Mouse (Mus musculus): ENCODE measurements around the gene Tcf7l2. TPM values are rescaled to one million over a fixed set of nuclear protein-coding genes. Genes with fewer than 3 reads are reported as not detected.

Gene Tcf7l2
- total RNA-seq, 2 experiments from 2014 or later, result 0.61 to 8.4 TPM

DNA sequence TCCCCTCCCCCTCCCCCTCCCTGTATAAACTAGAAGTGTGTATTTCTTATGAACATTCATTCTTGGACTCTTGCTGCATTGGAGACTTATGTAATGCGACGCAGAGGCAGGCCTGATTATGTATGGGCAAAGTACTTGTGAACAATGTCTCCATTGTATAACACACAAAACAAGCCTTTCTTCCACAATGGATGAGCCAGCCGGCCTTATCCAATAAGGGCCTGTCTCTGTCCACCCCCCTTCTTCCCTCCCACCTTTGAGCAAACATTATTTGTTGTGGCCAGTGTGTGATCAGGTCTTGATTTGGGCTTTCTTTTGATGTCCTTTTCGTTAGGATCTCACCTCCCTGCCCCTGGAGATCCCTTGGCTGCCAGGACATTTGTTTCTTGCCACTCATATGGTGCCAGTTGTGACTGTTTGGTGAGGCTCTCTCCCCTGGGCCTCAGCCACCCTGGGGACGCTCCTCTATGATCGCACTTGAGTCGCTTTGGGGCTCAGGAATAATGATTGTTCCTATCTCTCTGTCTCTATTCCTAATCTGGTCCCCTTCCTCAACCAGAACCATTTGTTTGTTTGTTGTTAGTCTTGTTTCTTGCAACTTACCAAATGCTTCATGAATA is 46.8 kb downstream of the Tcf7l2 start:
- ATAC-seq (replicated peaks; ENCODE audit: low FRiP score, poor library complexity, severe bottlenecking), result no peak

DNA sequence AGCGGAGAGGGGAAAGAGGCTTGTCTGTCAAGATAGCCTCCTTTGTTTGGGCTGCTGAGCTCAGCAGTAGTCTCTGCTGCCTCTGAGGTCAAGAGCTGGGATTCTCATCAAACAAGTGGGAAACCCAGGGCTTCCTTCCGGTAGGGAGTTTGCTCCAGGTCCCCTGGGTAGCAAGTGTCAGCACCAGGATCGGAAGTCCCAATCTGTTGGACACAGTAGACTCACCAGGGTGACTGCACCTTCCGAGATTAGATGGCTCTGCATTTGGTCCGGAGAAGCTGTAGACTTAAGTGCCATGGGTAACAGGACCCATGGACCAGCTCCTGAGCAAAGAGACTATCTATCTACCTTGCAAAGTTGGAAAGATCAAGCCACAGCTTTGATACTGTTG is 47.3 kb downstream of the Tcf7l2 start:
- ATAC-seq (replicated peaks; ENCODE audit: low FRiP score, poor library complexity, severe bottlenecking), result no peak

DNA sequence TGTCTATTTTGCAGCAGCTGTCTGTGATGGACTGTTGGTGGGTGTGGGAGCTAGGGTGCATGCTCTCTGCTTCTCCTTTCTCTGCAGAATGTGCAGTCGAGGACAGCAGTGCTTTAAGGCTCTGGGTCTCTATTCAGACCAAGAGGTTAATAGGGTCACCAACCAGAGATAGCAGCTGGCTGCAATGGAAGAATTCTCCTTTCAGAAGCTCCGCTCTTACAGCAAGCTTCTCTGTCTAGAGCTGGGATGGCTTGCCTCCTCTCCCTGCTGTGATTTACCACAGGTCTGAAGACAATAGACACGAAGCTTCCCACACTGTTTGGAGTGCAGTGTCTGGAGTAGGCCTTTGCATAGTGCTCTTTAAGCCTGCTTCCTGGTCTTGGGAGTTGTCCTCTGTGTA is 48.2 kb downstream of the Tcf7l2 start:
- no peak for ATAC-seq (replicated peaks; ENCODE audit: low FRiP score, poor library complexity, severe bottlenecking)

DNA sequence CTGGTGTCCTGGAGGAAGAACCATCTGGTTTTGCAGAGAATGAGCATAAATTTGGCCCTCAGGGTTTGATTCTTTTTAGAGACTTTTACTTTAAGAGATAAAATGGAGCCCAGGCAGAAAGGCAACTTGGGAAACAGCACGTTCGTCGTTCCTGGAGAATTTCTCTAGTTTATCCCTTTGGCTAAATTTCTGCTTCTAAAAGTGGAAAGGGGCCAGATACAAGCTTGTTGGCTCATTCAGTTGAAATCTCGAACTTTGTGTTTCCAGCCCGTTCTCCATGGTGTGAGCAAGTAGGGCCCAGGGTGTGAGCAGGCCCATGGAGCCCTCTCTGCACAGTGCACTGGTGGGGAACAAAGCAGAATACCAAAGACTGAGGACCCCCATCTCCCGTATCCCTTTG is 49.7 kb downstream of the Tcf7l2 start:
- no peak for ATAC-seq (replicated peaks; ENCODE audit: low FRiP score, poor library complexity, severe bottlenecking)

DNA sequence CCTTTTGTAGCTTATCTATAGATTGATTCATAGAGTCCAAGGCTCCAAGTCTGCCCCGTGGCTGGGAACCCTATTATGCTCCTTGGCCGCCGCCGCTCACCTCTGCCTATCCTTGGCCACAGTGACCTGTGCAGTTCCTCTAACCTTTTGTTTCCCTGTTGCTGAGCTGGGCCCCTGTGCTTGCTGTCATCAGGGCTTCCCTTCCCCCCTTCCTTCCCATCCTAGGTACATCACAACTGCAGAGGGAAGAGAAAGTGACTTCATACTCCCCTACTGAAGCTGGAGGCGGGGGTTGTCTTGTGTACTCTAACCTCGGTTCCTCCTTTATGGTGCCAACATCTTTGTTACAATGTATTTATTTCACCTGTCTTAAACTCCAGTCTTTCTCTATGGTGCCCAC is 50.3 kb downstream of the Tcf7l2 start:
- no peak for ATAC-seq (replicated peaks; ENCODE audit: low FRiP score, poor library complexity, severe bottlenecking)

DNA sequence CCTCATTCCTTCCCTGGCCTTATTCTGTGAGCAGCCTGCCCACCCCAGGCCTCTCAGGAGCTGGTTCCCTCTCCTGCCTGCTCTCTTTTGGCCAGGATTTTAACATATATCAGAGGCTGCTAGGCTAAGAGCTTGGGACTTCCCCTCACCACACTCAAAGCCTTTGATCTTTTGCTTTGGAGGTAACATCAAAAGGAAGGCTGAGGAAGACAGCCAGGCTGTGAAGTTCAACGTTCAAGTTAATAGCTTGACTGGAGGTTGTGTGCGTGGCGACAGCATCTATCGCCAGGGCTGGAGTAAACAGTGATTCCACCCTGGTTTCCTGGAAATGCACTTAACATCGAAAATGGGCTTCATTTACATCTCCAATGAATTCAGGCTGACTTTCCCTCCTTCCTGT is 51.0 kb downstream of the Tcf7l2 start:
- ATAC-seq (replicated peaks; ENCODE audit: low FRiP score, poor library complexity, severe bottlenecking), result no peak

DNA sequence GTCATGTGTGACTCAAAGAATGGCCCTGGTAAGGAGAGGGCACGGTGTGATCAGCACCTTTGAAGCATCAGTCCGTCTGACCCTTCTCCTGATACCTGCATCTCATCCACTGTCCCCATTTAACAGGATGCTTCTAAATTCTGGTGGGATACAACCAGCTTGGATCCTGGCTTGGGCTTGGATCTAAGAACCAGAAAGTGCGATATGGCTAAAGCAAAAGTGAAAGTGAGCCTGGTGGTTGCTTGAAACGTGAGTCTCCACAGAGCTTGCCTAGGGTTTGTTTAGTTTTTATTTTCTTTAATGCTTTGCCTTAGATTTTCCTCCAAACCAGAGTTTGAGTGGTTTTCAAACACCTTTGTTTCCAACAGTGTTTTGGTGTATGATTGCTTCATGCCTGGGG is 51.4 kb downstream of the Tcf7l2 start:
- ATAC-seq (replicated peaks; ENCODE audit: low FRiP score, poor library complexity, severe bottlenecking), result no peak

DNA sequence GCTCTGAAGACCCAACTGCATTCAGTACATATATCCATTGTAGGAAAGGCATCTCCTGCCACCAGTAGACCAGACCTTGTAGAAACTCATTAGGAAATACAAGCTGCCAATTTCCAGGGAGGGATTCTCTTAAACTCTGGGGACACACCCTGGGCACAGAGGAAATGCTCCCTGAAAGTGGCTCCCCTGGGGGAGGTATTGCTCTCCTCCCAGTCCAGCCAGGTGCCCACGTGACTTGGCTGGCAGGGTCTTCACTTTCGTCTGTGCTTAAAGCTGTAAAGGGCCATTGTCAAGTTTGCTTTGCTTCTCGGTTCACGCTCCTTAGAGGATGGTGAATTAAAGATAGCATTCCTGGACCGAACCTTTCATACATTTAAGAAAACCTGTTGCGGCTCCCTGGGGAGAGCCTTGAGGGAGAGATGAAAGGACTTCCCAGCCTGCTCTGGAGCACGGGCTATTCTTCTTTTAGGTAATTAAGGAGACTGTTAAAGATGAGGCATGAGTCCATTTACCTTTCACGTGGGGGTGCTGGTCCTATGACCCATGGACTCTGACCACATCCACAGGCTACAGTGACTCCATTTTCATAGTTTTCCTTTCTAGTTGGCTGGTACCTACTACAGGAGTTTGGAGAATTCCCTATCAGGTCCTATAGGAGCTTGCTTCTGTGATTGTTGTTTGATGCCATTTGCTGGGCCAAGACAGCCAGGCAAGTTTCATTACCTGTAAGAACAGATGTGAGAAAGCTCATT is 52.8 kb downstream of the Tcf7l2 start:
- ATAC-seq (replicated peaks; ENCODE audit: low FRiP score, poor library complexity, severe bottlenecking), result no peak

DNA sequence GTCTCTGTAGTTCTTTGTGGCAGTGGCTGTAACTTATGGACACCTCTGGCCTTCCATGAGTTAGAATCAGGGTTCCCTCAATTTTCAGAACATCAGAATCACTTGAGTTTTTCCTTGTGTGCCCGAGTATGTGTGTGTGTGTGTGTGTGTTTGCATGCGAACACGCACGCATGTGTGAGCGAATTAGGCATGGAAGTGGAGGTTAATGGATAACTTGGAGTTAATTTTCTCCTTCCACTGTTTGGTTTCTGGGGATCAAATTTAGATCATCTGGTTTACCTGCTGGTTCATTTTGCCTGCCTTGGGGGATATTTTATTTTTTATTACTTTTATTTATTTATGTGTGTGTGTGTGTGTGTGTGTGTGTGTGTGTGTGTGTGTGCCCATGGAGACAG is 53.3 kb downstream of the Tcf7l2 start:
- ATAC-seq (replicated peaks; ENCODE audit: low FRiP score, poor library complexity, severe bottlenecking), result no peak

DNA sequence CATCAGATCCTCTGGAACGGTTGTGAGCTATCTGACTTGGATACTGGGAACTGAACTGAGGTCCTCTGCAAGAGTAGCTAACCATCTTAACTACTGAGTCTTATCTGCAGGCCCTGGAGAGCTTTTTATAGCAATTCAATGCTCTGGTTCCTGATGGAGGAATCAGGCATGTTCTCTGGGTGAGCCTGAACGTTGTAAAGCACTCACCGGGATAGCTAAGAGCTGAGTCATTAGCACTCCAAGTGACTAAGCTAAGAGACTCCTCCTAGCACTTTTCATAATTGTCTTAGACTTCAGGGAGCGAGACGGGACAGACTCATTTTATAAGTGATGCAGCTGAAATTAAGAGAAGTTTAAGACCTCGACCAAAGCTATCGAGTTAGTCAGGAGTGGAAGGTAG is 53.7 kb downstream of the Tcf7l2 start:
- ATAC-seq (replicated peaks; ENCODE audit: low FRiP score, poor library complexity, severe bottlenecking), result no peak

DNA sequence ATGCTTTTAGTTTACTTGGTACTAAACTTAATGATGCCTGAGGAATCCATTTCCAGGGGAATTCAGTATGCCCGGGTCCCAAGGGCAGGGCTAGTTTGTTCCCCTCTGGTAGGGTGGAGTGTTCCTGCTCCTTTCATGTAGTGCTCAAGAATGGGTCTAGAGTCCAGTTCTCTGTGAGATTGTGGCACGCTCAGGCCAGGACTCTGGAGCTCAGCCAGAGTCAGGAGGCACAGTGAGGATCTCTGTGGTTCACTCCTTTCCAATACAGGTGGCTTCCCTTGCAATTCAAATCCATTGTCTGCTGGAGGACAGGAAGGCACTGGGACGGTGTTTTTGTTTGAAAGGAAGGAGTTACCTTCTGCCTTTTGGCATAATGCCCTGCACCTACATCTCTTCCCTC is 56.2 kb downstream of the Tcf7l2 start:
- ATAC-seq (replicated peaks; ENCODE audit: low FRiP score, poor library complexity, severe bottlenecking), result no peak

DNA sequence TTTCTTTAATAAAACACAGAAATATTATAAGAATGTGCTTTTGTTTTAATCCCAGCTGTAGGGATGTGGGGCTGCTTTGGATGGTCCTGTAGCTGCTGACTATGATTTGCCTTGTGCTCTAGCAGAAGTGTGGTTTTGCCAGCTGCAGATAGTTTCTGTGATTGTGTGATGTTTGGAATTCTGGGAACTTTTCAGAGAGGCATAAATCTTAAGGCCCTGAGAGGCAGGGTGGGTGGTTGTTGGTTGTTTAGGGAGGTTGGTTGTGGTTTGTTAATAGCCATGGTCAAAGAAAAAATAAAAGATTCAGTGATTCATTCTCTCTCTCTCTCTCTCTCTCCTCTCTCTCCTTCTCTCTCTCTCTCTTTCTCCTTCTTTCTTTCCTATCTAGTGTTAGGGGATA is 57.8 kb downstream of the Tcf7l2 start:
- ATAC-seq (replicated peaks; ENCODE audit: low FRiP score, poor library complexity, severe bottlenecking), result no peak

DNA sequence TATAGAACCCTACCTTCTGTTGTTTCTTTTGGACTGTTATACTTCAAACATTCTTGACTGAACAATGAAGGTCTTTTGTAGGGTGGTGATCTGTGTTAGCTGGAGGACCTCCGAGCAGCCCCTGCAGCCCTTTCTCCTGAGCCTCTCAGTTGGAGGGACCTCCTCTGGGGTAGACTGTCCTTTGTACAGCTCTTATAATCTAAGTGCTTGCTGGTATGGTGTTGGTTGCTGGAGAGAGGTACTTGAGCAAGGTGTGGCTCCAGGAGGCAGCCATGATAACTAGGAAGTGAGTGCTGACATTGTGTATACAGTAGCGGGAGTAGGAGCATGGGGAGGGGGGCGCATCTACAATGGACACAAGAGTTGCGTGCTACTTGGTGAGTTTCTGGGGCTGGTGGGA is 58.4 kb downstream of the Tcf7l2 start:
- no peak for ATAC-seq (replicated peaks; ENCODE audit: low FRiP score, poor library complexity, severe bottlenecking)

DNA sequence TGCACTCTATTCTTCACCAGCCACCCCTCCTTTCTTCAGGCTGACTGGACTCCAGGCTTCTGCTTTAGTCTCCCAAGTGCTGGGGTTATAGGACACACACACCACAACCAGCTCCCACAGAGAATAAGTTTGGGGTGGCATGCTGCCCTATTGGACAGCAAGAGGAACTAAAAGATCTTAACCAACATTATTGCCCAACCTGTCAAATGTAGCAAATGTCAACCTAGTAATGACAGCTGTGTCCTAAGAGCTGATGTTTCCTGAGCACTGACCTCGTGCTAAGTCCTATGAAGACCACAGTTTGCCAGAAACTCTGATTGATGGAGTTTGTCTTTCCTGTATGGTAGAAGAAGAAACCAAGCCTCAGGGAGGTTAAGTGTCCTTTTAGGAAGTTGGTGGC is 61.5 kb downstream of the Tcf7l2 start:
- no peak for ATAC-seq (replicated peaks; ENCODE audit: low FRiP score, poor library complexity, severe bottlenecking)

DNA sequence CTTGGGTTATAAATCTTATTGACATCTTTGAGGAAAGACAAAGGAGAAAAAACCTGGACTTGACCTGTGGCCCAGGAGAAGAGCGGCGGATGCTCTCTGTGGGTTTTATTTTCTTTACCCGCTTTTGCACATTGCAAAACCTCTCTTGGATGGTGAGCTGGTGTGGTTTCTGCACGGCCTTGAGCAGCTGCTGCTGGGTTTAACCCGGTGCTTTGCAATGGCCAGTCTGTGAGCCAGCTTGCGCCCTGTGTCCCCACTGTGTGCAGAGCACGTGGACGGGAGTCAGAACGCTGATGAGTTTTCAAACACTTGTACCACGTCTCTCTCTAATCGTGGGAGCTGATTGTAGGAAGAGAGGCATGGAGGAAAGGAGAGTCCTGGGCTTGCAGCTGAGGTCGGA is 62.2 kb downstream of the Tcf7l2 start:
- ATAC-seq (replicated peaks; ENCODE audit: low FRiP score, poor library complexity, severe bottlenecking), result no peak

DNA sequence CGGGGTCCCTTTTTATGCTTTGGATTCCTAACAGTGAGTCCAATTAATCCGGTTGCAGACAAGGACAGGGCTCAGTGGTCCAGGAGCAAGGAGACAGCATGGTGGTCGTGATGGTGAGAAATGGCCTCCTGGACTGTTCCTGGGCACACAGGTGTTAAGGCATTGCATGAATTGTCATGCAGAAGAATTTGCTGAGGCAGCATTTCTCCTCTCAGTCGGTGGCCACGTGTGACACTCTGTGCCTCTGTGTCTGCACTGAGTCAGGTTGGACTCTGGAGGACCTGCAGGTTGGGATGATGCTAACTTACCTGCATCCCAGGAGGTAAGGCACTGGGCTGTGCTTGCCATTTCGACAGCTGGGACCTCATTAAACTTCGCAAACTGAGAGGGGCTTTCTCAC is 63.2 kb downstream of the Tcf7l2 start:
- ATAC-seq (replicated peaks; ENCODE audit: low FRiP score, poor library complexity, severe bottlenecking), result no peak

DNA sequence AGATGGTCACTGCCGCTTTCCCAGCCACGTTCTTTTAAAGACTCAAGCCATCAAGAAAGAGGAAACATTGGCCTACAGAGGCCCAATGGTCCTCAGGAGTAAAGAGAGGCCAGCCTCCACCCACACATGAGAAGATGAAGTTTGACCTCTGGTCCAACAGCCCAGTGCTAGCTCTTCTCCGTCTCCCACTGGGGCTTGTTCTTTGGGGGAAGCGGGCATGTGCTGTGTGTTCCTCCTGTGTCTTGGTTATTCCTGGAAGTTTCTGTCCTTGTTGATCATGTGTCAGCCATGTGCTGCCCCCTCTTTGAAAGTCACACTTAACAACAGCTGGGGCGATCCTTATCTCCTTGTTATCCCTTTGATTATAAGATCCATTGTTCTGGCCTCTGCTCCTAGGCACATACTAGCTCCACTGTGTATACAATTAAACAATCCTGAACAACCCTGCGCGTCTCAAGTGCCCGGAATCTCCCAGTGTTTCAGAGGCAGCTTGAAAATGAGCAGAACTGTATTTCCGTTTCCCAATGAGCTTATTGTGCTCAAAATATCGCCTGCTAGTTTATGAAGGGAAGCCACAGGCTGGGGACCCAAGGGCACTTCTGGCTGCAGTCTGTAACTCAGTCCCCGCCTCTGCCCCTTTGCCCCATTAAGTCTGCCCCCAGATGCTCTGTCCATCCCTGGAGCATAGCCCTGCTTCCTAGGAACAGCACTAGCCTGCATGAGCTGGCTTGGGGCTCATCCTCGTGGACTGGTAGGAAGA is 65.0 kb downstream of the Tcf7l2 start:
- no peak for ATAC-seq (replicated peaks; ENCODE audit: low FRiP score, poor library complexity, severe bottlenecking)

DNA sequence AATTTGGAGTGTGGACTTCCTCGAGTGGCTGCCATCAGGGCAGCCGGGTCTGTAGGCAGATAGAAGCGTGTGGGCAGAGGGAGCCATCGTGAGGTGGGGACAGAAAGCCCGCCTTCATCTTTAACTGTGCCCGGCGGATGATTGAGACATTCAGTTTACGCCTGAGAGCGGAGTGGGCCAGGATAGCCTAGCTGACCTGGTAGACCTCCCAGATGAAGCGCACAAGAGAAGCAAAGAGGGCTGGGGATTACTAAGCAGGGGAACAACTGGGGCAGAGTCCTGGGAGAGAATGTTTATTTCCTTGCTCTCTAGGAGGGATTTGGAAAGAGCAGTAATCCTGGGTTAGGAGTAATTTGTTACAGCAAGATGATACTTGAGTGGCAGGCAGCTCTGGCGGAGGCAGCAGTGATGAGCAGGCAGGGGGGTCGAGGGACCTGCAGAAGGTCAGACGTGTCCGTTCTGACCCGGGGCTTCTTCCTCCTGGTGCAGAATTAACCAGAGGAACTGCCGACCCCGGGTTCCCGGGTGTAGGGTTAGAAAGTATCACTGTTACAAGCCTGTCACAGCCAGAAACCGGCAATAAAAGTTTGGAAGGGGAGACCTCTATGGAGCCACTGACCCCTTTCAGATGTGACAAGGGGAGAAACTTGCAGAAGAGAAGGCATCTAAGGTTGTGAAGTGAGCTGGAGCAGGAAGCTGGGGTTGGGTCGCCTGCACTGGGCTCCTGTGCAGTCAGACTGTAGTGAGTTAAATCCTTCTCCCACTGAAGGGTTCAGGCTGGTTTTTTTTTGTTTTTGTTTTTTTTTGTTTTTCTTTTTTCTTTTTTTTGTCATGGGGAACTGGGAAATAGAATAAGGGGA is 65.8 kb downstream of the Tcf7l2 start:
- ATAC-seq (replicated peaks; ENCODE audit: low FRiP score, poor library complexity, severe bottlenecking), result no peak

DNA sequence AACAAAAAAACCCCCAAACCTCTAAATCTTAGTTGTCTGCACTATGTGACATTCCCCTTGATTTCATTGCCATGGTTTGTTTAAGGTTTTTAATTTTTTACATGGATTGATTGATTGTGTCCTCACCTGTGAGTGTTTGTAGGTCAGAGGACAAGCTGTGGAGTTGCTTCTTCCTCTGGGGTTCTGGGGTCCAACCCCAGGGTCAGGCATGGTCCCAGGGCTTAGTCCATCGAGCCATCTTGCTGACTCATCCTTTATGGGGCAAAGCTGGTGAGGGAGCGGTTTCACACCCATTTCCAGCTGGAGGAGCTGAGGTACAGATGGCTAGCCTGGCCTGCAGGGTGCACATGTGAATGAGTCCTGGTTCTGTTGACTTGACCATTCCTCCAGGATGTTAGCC is 66.7 kb downstream of the Tcf7l2 start:
- no peak for ATAC-seq (replicated peaks; ENCODE audit: low FRiP score, poor library complexity, severe bottlenecking)

DNA sequence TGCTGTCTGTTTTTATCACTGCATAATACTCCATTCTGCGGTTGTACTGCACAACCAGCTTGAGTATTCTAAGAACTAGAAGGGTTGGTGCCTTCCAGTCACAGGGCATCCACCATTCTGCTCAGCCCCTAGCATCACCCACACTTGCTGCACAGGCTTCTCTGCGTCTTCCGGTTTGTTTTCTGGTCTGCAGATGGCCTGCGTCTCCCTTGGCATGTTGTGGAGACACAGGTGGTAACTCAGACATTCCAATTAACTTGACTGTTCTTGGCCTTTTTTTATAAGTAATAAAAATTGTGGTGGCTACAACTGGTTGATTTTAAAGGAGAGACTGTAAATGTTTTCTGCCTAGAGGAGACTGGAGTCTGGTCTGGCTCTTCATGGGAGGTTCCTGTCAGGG is 67.9 kb downstream of the Tcf7l2 start:
- ATAC-seq (replicated peaks; ENCODE audit: low FRiP score, poor library complexity, severe bottlenecking), result no peak
